Mouse (Mus musculus): ENCODE measurements at regions not wholly inside any gene's neighbourhood (a gene's known extent, or its start where the extent isn't known, plus 50 kb on each side); places are given as distances from the start of the nearest gene placed in this dataset.

GRCm38 (mm10) chr2:160421216-160421911 lies 54.5 kb upstream of the Mafb start:
- intact Hi-C loops (cut with DNase I), result no loop called here

GRCm38 (mm10) chr2:160424491-160424890 lies 57.6 kb upstream of the Mafb start:
- intact Hi-C loops (cut with DNase I), result no loop called here

GRCm38 (mm10) chr2:160427431-160427830 lies 60.6 kb upstream of the Mafb start:
- intact Hi-C loops (cut with DNase I), result no loop called here

- intact Hi-C loops (cut with DNase I), result no loop called here
Observed at GRCm38 (mm10) chr2:160433252-160433651, 66.4 kb upstream of the Mafb start.

- intact Hi-C loops (cut with DNase I), result no loop called here
Observed at GRCm38 (mm10) chr2:160434701-160435100, 67.8 kb upstream of the Mafb start.

GRCm38 (mm10) chr2:160435622-160436021 lies 68.8 kb upstream of the Mafb start:
- intact Hi-C loops (cut with DNase I), result no loop called here

GRCm38 (mm10) chr2:160439028-160439427 lies 72.2 kb upstream of the Mafb start:
- intact Hi-C loops (cut with DNase I), result no loop called here

- intact Hi-C loops (cut with DNase I), result no loop called here
Observed at GRCm38 (mm10) chr2:160440236-160440635, 73.4 kb upstream of the Mafb start.

- intact Hi-C loops (cut with DNase I), result no loop called here
Observed at GRCm38 (mm10) chr2:160451057-160451456, 84.2 kb upstream of the Mafb start.

- intact Hi-C loops (cut with DNase I), result no loop called here
Observed at GRCm38 (mm10) chr2:160451481-160452238, 84.8 kb upstream of the Mafb start.

GRCm38 (mm10) chr2:160452239-160452530 lies 85.3 kb upstream of the Mafb start:
- intact Hi-C loops (cut with DNase I), result no loop called here

GRCm38 (mm10) chr2:160452730-160453129 lies 85.9 kb upstream of the Mafb start:
- intact Hi-C loops (cut with DNase I), result no loop called here

GRCm38 (mm10) chr2:160455617-160456016 lies 88.8 kb upstream of the Mafb start:
- intact Hi-C loops (cut with DNase I), result no loop called here

GRCm38 (mm10) chr2:160456681-160457080 lies 89.8 kb upstream of the Mafb start:
- intact Hi-C loops (cut with DNase I), result no loop called here

- intact Hi-C loops (cut with DNase I), result no loop called here
Observed at GRCm38 (mm10) chr2:160471561-160471960, 104.7 kb upstream of the Mafb start.

- intact Hi-C loops (cut with DNase I), result no loop called here
Observed at GRCm38 (mm10) chr2:160476181-160476580, 109.3 kb upstream of the Mafb start.

GRCm38 (mm10) chr2:160479240-160479639 lies 112.4 kb upstream of the Mafb start:
- intact Hi-C loops (cut with DNase I), result no loop called here

GRCm38 (mm10) chr2:160485097-160485496 lies 118.2 kb upstream of the Mafb start:
- intact Hi-C loops (cut with DNase I), result no loop called here

GRCm38 (mm10) chr2:160485515-160485914 lies 118.7 kb upstream of the Mafb start:
- intact Hi-C loops (cut with DNase I), result no loop called here

GRCm38 (mm10) chr2:160499726-160500125 lies 132.9 kb upstream of the Mafb start:
- intact Hi-C loops (cut with DNase I), result no loop called here

- intact Hi-C loops (cut with DNase I), result no loop called here
Observed at GRCm38 (mm10) chr2:160502901-160503300, 136.0 kb upstream of the Mafb start.

- intact Hi-C loops (cut with DNase I), result no loop called here
Observed at GRCm38 (mm10) chr2:160503597-160504393, 136.9 kb upstream of the Mafb start.

- intact Hi-C loops (cut with DNase I), result no loop called here
Observed at GRCm38 (mm10) chr2:160504394-160504657, 137.5 kb upstream of the Mafb start.

Measured in adrenal gland (tissue).